Mouse (Mus musculus): ENCODE results near the gene Galnt7.
A peak's percentile ranks its signal among the peaks of the same experiment; 100 is the strongest.

The Galnt7 gene

GRCm38 (mm10) chr8:57498847-57499511 lies 153.9 kb downstream of the Galnt7 start:
- DNase-seq (ENCODE audit: low read depth, low spot score), result no peak

GRCm38 (mm10) chr8:57498494-57498846 lies 154.4 kb downstream of the Galnt7 start:
- DNase-seq (ENCODE audit: low read depth, low spot score), result no peak

DNA sequence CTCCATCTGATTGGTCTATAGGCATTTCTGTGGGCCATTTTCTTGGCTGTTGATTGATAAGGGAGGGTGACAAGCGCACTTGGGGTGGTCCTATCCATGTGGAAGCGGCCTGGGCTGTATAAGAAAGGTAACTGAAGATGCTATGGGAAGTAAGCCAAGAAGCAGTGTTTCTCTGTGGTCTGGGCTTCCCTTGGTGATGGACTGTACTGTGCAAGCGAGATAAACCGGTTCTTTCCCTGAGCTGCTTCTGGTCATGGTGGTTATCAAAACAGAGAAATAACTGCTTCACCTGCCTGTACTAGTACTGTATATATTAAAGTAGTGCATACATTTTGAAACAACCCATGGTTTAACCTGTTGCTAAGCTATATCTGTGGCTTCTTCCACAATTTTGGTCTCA lies 161.0 kb downstream of the Galnt7 start:
- no peak for DNase-seq (ENCODE audit: low read depth, low spot score)

DNA sequence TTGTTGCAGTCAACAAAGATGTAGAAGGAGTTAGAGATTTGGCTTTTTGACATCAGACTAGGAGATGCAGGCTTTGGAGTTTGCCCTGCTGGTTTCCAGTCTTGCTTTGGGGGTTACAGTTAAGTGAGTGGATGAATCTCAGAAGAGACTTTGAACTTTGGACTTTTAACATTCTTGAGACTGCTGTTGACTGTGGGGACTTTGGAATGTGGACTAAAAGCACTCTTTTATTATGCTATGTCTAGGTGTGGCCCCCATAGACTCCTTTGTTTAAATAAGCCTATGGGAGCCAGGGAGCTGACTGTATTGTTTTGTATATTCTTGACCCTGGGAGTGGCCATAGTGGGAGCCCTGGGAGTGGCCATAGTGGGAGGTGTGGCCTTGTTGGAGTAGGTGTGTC lies 162.9 kb downstream of the Galnt7 start:
- no peak for DNase-seq (ENCODE audit: low read depth, low spot score)

GRCm38 (mm10) chr8:57489366-57489765 lies 163.5 kb downstream of the Galnt7 start:
- no peak for DNase-seq (ENCODE audit: low read depth, low spot score)

DNA sequence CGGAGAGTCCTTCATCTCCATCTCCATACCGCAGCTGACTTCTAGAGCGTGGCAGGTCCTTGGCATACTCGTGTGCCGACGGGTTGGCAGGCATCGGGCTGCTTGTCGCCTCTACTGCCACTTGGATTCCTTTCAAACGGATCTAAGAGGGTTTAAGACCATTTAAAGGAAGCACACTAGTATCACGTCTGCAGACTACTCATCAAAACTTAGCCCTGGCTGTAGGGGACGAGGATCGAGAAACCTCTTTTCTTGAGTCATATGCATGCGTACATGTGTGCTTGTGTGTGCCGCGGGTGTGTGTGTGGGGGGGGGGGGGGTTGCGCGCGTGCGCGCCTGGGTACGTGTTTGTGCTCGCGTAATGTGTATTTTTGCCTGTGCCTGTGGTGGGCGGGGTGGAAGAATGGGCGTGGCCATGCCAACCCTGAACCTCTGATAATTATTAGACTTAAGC lies 164.5 kb downstream of the Galnt7 start:
- peak; percentile 64 for DNase-seq (ENCODE audit: low read depth, low spot score)

DNA sequence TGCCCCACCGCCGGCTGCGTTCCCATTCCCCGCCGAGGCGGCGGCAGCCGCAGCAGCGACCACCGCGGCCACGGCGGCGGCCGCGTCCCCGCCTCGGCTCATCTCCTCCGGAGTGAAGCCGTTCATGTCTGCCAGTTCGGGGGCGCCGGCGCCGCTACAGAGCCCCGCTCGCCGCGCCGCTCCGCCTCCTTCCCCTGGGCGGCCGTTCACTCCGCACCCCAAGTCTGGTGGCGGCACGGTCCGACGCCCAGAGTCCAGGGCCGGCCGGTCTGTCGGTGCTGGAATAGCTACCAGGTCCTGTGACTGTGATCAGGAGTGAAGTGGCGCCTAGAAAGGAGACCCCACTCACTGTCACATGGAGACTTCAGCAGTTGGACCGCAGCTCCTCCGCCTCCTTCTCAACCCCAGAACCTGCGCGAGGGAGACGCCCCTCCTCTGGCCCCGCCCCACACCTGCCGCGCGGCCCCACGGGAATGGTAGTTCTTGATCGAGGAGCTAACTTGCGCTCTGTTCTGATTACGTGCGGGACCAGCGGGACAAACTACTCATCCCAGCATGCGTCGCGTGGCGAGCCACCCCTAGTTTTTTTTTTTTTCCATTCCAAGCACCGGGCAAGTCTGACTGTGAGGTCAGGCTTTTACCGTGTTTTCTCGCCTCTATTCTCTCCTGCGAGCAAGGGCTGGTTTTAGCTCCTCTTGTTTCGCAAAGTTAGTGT lies 165.2 kb downstream of the Galnt7 start, which contains the start of gene Sap30:
Sap30 (minus strand) TSS at position 420 of the 715 bp plus-strand sequence.
- DNase-seq (ENCODE audit: low read depth, low spot score), result peak; percentile 93

- peak; percentile 31 for DNase-seq (ENCODE audit: low read depth, low spot score)
Observed at GRCm38 (mm10) chr8:57486491-57487440, 166.1 kb downstream of the Galnt7 start.

DNA sequence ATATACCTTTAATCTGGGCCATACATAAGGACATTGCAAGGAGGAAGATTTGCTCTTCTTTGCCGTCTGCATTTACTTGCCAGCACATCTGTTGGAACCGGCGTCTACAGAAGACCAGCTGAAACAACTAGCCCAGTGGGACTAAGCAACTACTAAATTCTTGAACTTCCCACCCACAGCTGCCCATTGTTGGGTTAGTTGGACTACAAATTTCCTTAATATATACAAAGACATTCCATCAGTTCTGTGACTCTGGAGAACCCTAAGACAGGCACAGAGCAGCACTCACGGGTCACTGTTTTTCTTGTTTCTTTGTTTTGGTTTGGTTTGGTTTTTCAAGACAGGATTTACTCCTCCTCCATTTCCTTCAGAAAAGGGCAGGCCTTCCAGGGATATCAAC lies 172.2 kb downstream of the Galnt7 start:
- DNase-seq (ENCODE audit: low read depth, low spot score), result no peak

GRCm38 (mm10) chr8:57479700-57480099 lies 173.1 kb downstream of the Galnt7 start:
- DNase-seq (ENCODE audit: low read depth, low spot score), result no peak

DNA sequence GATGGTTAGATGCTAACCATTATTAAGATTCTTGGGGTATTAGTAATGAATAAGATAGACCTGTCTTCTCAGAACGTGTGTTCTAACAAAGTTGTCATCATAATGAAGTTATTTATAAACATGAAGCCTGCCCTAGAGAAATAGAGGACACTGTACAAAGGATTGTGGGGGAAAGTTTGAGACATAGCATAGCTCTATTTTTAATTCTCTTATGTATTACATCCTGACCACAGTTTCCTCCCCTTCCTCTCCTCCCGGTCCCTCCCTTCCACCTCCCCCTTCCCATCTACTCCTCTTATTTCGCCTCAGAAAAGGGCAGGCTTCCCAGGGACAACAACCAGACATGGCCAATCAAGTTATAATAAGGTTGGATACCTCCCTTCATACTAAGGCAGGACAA lies 174.4 kb downstream of the Galnt7 start:
- no peak for DNase-seq (ENCODE audit: low read depth, low spot score)
